Mouse (Mus musculus) liver, embryonic 15.5 days (tissue): Measurements from ENCODE around the gene Syne2. TPM values are rescaled to one million over a fixed set of nuclear protein-coding genes. Genes with fewer than 3 reads are reported as not detected.

Source experiments
- ATAC-seq: fragments of 200-750 bp; cut with Nextera tagmentation; 2 replicates; pipeline ENCODE4 v1.8.0; 2017; ENCODE audit warnings: moderate number of reproducible peaks, mild to moderate bottlenecking, moderate library complexity; ENCODE audit not compliant: insufficient read depth
- H3K27ac ChIP-seq: fragments of 300-500 bp; sonication (generic); replicated peaks from 2 replicates; pipeline ENCODE4 v1.5.1; 2015; ENCODE audit warnings: mild to moderate bottlenecking, inconsistent platforms
- H3K27me3 ChIP-seq: fragments of 300-500 bp; sonication (generic); 2 replicates; pipeline ENCODE4 v1.6.1; 2015; ENCODE audit warnings: mild to moderate bottlenecking, inconsistent platforms
- H3K36me3 ChIP-seq: fragments of 300-500 bp; sonication (generic); replicated peaks from 2 replicates; pipeline ENCODE4 v1.6.1; 2015; ENCODE audit warnings: moderate library complexity, mild to moderate bottlenecking, inconsistent platforms
- H3K4me1 ChIP-seq: fragments of 300-500 bp; sonication (generic); replicated peaks from 2 replicates; pipeline ENCODE4 v1.6.1; 2015; ENCODE audit warnings: inconsistent platforms
- H3K4me2 ChIP-seq: fragments of 300-500 bp; sonication (generic); 2 replicates; pipeline ENCODE4 v1.6.1; 2015; ENCODE audit warnings: moderate library complexity, mild to moderate bottlenecking, inconsistent platforms
- H3K4me3 ChIP-seq: fragments of 300-500 bp; sonication (generic); replicated peaks from 2 replicates; pipeline ENCODE4 v1.5.1; 2015; ENCODE audit warnings: mild to moderate bottlenecking, inconsistent platforms
- H3K9ac ChIP-seq: fragments of 300-500 bp; sonication (generic); 2 replicates; pipeline ENCODE4 v1.6.1; 2015; ENCODE audit warnings: moderate library complexity, mild to moderate bottlenecking, inconsistent platforms
- H3K9me3 ChIP-seq: fragments of 300-500 bp; sonication (generic); replicated peaks from 2 replicates; pipeline ENCODE4 v1.6.1; 2016; ENCODE audit warnings: inconsistent platforms
- WGBS: fragments of 180-500 bp; shearing (Covaris S2); methylation state at CpG from one replicate; pipeline ENCODE4 v1.1.7; 2015; ENCODE audit warnings: mixed read lengths; ENCODE audit not compliant: insufficient replicate concordance; 5-methylcytosine and 5-hydroxymethylcytosine counted together
- polyA plus RNA-seq: library from polyadenylated mRNA; unstranded; fragments of >200 nt; fragmentation: Nextera tagmentation; extraction: Ambion mirVana; gene quantifications from 2 replicates; pipeline ENCODE4 v1.2.1, GENCODE M21; 2015

Gene Syne2
- polyA plus RNA-seq, 1 experiment from 2014 or later = 5.1 TPM

GRCm38 (mm10) chr12:75874287-75874994 lies 56.5 kb downstream of the Syne2 start:
- no peak overlapping the region for H3K4me3 ChIP-seq
- WGBS = 54% methylated on average over 12 of the region's 12 CpGs
- H3K27ac ChIP-seq = no peak overlapping the region
- no peaks in the 10 kb centered on the region for H3K4me1 ChIP-seq
- no peak overlapping the region for H3K4me2 ChIP-seq
- no peak overlapping the region for H3K9ac ChIP-seq
- no peaks in the 10 kb centered on the region for H3K36me3 ChIP-seq
- H3K9me3 ChIP-seq = no peaks in the 10 kb centered on the region
- no peak for ATAC-seq
- H3K27me3 ChIP-seq = no peaks in the 10 kb centered on the region

DNA sequence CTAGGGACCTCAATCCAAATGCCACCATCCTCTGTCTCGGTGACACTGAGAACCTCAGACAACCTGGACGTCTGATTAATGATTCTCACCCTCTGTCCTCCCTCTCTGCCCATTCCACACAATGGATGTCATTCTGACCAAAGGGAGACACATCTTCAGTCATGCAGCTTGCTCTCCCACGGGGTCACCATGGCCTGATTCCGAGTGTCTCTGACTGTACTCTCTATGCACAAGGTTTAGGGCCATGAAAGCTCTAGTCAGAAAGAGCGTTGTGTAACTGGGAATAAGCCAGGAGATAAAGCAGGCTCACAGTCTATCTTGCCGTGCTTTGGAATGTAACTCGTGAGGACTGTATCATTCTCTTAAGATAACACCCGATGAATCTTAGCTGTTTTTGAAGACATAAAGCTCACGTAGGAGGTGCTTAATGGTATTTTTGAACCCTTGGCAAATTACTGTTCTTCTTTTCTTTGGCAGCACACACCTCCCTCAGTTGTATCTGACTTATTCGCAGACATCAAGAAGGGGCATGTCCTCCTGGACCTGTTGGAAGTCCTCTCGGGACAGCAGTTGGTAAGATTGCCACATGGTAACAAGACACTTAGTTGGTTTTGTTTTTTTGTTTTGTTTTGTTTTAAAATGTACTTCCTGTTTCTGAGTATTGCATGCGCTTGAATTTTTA lies 61.8 kb downstream of the Syne2 start:
- 62% methylated on average over 12 of the region's 12 CpGs for WGBS
- no peak overlapping the region for H3K4me2 ChIP-seq
- no peaks in the 10 kb centered on the region for H3K36me3 ChIP-seq
- no peak overlapping the region for H3K4me3 ChIP-seq
- no peak for ATAC-seq
- H3K4me1 ChIP-seq = no peaks in the 10 kb centered on the region
- no peak overlapping the region for H3K9ac ChIP-seq
- H3K9me3 ChIP-seq = no peaks in the 10 kb centered on the region
- H3K27me3 ChIP-seq = no peaks in the 10 kb centered on the region
- no peak overlapping the region for H3K27ac ChIP-seq

GRCm38 (mm10) chr12:75881554-75881953 lies 63.6 kb downstream of the Syne2 start:
- Histone ChIP-seq H3K27ac (no peak overlapping the region), H3K27me3 (no peaks in the 10 kb centered on the region), H3K4me2 (no peak overlapping the region), H3K9ac (no peak overlapping the region), H3K4me3 (no peak overlapping the region), H3K4me1 (no peaks in the 10 kb centered on the region), H3K36me3 (no peaks in the 10 kb centered on the region), H3K9me3 (no peaks in the 10 kb centered on the region)
- WGBS = 51% methylated on average over 4 of the region's 4 CpGs
- ATAC-seq = no peak

- WGBS = 64% methylated on average over 7 of the region's 7 CpGs
- H3K27ac ChIP-seq = no peak overlapping the region
- no peak overlapping the region for H3K9ac ChIP-seq
- H3K4me3 ChIP-seq = no peak overlapping the region
- H3K4me1 ChIP-seq = no peaks in the 10 kb centered on the region
- H3K9me3 ChIP-seq = no peaks in the 10 kb centered on the region
- no peaks in the 10 kb centered on the region for H3K27me3 ChIP-seq
- H3K36me3 ChIP-seq = no peaks in the 10 kb centered on the region
- H3K4me2 ChIP-seq = no peak overlapping the region
- ATAC-seq = no peak
These were observed 68.2 kb downstream of the Syne2 start for GRCm38 (mm10) chr12:75886161-75886560.

GRCm38 (mm10) chr12:75886946-75887345 lies 69.0 kb downstream of the Syne2 start:
- no peaks in the 10 kb centered on the region for H3K36me3 ChIP-seq
- WGBS = 53% methylated on average over 2 of the region's 2 CpGs
- H3K9ac ChIP-seq = no peak overlapping the region
- H3K4me3 ChIP-seq = no peak overlapping the region
- no peaks in the 10 kb centered on the region for H3K9me3 ChIP-seq
- no peaks in the 10 kb centered on the region for H3K27me3 ChIP-seq
- no peak overlapping the region for H3K4me2 ChIP-seq
- no peaks in the 10 kb centered on the region for H3K4me1 ChIP-seq
- no peak for ATAC-seq
- H3K27ac ChIP-seq = no peak overlapping the region

GRCm38 (mm10) chr12:75888721-75889120 lies 70.8 kb downstream of the Syne2 start:
- Histone ChIP-seq H3K27me3 (no peaks in the 10 kb centered on the region), H3K36me3 (no peaks in the 10 kb centered on the region), H3K27ac (no peak overlapping the region), H3K4me1 (no peaks in the 10 kb centered on the region), H3K9ac (no peak overlapping the region), H3K4me2 (no peak overlapping the region), H3K9me3 (no peaks in the 10 kb centered on the region), H3K4me3 (no peak overlapping the region)
- 81% methylated on average over 12 of the region's 12 CpGs for WGBS
- no peak for ATAC-seq

- Histone ChIP-seq H3K9me3 (no peaks in the 10 kb centered on the region), H3K27me3 (no peaks in the 10 kb centered on the region), H3K4me3 (no peak overlapping the region), H3K27ac (no peak overlapping the region), H3K9ac (no peak overlapping the region), H3K4me2 (no peak overlapping the region), H3K36me3 (no peaks in the 10 kb centered on the region), H3K4me1 (no peaks in the 10 kb centered on the region)
- ATAC-seq = no peak
- 70% methylated on average over 5 of the region's 5 CpGs for WGBS
These were observed 73.3 kb downstream of the Syne2 start for GRCm38 (mm10) chr12:75891206-75891605.

- Histone ChIP-seq H3K36me3 (no peaks in the 10 kb centered on the region), H3K9me3 (no peaks in the 10 kb centered on the region), H3K27me3 (no peaks in the 10 kb centered on the region), H3K4me3 (no peak overlapping the region), H3K4me1 (no peaks in the 10 kb centered on the region), H3K9ac (no peak overlapping the region), H3K27ac (no peak overlapping the region), H3K4me2 (no peak overlapping the region)
- ATAC-seq = no peak
- 51% methylated on average over 5 of the region's 5 CpGs for WGBS
These were observed 75.5 kb downstream of the Syne2 start for GRCm38 (mm10) chr12:75893392-75893791.

GRCm38 (mm10) chr12:75894316-75894997 lies 76.5 kb downstream of the Syne2 start:
- 64% methylated on average over 9 of the region's 9 CpGs for WGBS
- no peak overlapping the region for H3K4me3 ChIP-seq
- H3K27ac ChIP-seq = no peak overlapping the region
- no peaks in the 10 kb centered on the region for H3K27me3 ChIP-seq
- H3K36me3 ChIP-seq = no peaks in the 10 kb centered on the region
- H3K4me2 ChIP-seq = no peak overlapping the region
- H3K9me3 ChIP-seq = no peaks in the 10 kb centered on the region
- H3K4me1 ChIP-seq = no peaks in the 10 kb centered on the region
- ATAC-seq = no peak
- no peak overlapping the region for H3K9ac ChIP-seq

DNA sequence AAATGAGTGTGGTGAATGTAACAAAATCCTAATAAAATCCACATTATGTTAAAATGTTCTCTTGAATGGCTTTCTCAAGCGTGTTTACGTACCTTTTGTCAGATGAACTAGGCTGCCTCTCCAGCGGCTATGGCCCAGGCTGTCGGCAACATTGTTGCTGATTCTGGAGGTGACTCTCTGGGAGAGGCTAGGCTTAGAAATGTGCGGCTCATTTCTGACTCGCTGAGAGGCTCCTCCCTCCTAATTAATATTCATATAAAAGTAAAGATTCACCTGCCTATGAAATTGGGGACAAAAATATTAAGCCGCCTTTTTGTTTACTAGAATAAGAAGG lies 77.0 kb downstream of the Syne2 start:
- no peak for ATAC-seq
- no peak overlapping the region for H3K4me3 ChIP-seq
- no peaks in the 10 kb centered on the region for H3K27me3 ChIP-seq
- H3K36me3 ChIP-seq = no peaks in the 10 kb centered on the region
- H3K4me1 ChIP-seq = no peaks in the 10 kb centered on the region
- H3K27ac ChIP-seq = no peak overlapping the region
- 74% methylated on average over 7 of the region's 7 CpGs for WGBS
- H3K9ac ChIP-seq = no peak overlapping the region
- no peak overlapping the region for H3K4me2 ChIP-seq
- no peaks in the 10 kb centered on the region for H3K9me3 ChIP-seq

GRCm38 (mm10) chr12:75897793-75898192 lies 79.9 kb downstream of the Syne2 start:
- no peak for ATAC-seq
- Histone ChIP-seq H3K36me3 (no peaks in the 10 kb centered on the region), H3K4me1 (no peaks in the 10 kb centered on the region), H3K27ac (no peak overlapping the region), H3K9me3 (no peaks in the 10 kb centered on the region), H3K27me3 (no peaks in the 10 kb centered on the region), H3K4me3 (no peak overlapping the region), H3K9ac (no peak overlapping the region), H3K4me2 (no peak overlapping the region)
- 70% methylated on average over 7 of the region's 7 CpGs for WGBS
